Mouse (Mus musculus): ENCODE data around the gene Ddit4. TPM values are rescaled to one million over a fixed set of nuclear protein-coding genes. Genes with fewer than 3 reads are reported as not detected.

The Ddit4 gene
- polyA plus RNA-seq, 1 experiment from 2014 or later: 42.0 TPM

DNA sequence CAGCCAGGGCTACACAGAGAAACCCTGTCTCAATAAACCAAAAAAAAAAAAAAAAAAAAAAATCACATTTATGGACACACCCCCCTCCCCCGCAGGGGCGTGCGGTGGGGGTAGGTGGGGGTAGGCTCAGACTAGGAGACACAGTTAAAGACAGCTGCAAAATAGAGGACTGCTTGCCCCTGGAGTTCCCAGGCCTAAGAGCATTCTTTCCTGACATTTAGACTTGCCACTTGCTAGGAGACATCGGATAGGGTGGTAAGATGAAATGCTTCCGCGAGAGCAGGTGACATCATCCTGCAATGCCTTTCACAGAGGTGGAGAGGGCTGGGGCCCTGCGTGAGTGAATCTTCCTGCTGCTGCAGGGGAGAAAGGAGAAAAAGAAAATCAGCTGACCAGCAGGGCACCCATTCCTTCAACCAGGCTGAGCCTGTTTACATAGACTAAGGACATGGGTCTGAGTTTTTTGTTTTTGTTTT lies 2.0 kb upstream of the Ddit4 start:
- Histone ChIP-seq H3K4me1 (peaks cover 60% of the 10 kb centered on the region), H3K27me3 (replicated peaks; ENCODE audit: low read depth, poor library complexity, severe bottlenecking) (peaks cover 24% of the 10 kb centered on the region), H3K36me3 (replicated peaks) (peaks cover 14% of the 10 kb centered on the region), H3K27ac (replicated peaks) (peak overlapping the region; percentile 21), H3K9me3 (no peaks in the 10 kb centered on the region), H3K4me3 (no peak overlapping the region)
- no peak for DNase-seq (ENCODE audit: low spot score)
- WGBS: 36% methylated on average over 7 of the region's 7 CpGs

DNA sequence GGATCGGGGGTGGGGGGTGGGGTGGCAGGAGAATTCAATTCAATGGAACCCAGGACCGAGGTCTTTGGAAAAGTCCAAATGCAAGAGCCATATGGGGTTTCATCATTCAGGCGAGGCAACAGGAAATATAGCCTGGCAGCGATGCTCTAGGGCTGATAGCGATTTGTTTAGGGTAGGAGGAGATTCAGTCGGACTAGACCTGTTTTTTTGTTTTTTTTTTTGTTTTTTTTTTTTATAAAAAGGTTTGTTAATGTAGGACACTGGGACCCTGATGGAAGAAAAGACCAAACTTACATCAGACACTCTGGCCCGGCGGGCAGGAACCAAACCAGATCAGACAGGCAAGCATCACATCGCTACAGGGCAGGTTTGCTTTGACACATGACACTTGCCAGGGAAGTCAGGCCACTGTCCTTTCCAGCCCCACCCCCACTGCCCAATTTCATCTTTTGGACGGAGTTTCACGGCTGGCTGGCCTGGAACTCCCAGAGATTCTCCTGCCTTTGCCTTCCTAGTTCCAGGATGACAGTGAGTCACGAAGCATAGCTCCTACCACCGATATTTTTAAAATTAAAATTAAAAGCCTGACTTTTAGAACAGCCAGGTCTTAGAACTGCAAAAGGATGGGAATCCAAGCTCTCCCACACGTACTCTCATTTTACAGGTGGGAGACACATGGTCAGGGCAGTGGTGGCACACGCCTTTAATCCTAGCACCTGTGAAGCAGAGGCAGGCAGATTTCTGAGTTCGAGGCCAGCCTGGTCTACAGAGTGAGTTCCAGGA lies 1.3 kb upstream of the Ddit4 start:
- WGBS: 15% methylated on average over 16 of the region's 16 CpGs
- peak; percentile 68 for DNase-seq (ENCODE audit: low spot score)
- Histone ChIP-seq H3K27me3 (replicated peaks; ENCODE audit: low read depth, poor library complexity, severe bottlenecking) (peaks cover 18% of the 10 kb centered on the region), H3K9me3 (no peaks in the 10 kb centered on the region), H3K36me3 (replicated peaks) (peaks cover 14% of the 10 kb centered on the region), H3K4me1 (peaks cover 60% of the 10 kb centered on the region), H3K4me3 (peak overlapping the region; percentile 88), H3K27ac (replicated peaks) (peak overlapping the region; percentile 97)

DNA sequence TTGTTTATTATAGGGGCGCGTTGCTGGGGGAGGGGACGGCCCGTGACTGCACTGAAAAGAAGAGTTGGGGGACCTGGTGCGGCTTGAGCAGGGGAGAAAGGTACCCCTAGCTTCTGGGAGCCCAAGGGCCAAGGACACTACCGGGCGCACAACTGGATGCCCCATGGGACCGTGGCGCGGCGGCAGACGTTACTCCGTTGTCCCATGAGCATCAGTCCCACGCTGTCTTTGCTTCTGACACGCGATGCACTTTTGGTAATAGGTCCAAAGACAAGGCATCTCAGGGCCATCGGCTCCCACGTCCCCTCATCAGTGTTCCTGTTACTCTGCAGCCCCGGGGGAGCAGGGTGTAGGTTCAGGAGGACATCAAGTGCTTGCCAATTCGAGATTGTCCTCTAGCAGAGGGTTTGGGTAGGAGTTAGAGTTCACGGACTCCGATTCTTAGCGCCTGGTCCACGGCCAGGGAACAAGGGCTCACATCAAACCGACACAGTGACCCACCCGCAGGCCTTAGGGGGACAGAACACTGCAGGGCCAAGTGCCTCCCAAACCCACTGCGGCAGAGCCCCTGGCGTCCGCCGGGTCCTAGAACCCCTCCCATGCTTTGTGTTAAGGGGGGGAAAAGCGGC lies 632 bp upstream of the Ddit4 start:
- Histone ChIP-seq H3K27ac (replicated peaks) (peak overlapping the region; percentile 97), H3K4me3 (peak overlapping the region; percentile 88), H3K27me3 (replicated peaks; ENCODE audit: low read depth, poor library complexity, severe bottlenecking) (peaks cover 11% of the 10 kb centered on the region), H3K4me1 (peaks cover 60% of the 10 kb centered on the region), H3K9me3 (no peaks in the 10 kb centered on the region), H3K36me3 (replicated peaks) (peaks cover 14% of the 10 kb centered on the region)
- WGBS: under 1% methylated on average over 31 of the region's 31 CpGs
- peak; percentile 85 for DNase-seq (ENCODE audit: low spot score)

DNA sequence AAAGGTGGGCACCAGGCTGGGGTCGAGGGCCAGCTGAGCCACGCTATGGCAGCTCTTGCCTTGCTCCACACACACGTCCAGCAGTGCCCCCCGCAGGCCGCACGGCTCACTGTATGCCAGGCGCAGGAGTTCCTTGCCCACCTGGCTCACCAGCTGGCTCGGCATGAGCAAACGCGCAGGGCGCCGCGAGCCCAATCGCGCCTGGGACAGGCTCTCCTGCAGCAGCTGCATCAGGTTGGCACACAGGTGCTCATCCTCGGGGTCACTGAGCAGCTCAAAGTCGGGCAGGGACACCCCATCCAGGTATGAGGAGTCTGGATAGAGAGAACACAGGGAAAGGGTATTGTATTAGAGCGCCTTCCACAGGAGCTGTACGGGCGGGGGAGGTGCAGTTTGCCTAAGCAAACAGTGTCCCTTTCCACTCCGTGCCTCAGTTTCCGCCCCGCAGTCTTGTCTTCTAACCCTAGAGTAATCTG lies 880 bp downstream of the Ddit4 start:
- no peaks in the 10 kb centered on the region for H3K9me3 ChIP-seq
- H3K4me3 ChIP-seq: peak overlapping the region; percentile 88
- peak overlapping the region; percentile 97 for H3K27ac ChIP-seq (replicated peaks)
- H3K36me3 ChIP-seq (replicated peaks): peaks cover 14% of the 10 kb centered on the region
- WGBS: under 1% methylated on average over 23 of the region's 23 CpGs
- no peaks in the 10 kb centered on the region for H3K27me3 ChIP-seq (replicated peaks; ENCODE audit: low read depth, poor library complexity, severe bottlenecking)
- peak; percentile 84 for DNase-seq (ENCODE audit: low spot score)
- peaks cover 56% of the 10 kb centered on the region for H3K4me1 ChIP-seq

DNA sequence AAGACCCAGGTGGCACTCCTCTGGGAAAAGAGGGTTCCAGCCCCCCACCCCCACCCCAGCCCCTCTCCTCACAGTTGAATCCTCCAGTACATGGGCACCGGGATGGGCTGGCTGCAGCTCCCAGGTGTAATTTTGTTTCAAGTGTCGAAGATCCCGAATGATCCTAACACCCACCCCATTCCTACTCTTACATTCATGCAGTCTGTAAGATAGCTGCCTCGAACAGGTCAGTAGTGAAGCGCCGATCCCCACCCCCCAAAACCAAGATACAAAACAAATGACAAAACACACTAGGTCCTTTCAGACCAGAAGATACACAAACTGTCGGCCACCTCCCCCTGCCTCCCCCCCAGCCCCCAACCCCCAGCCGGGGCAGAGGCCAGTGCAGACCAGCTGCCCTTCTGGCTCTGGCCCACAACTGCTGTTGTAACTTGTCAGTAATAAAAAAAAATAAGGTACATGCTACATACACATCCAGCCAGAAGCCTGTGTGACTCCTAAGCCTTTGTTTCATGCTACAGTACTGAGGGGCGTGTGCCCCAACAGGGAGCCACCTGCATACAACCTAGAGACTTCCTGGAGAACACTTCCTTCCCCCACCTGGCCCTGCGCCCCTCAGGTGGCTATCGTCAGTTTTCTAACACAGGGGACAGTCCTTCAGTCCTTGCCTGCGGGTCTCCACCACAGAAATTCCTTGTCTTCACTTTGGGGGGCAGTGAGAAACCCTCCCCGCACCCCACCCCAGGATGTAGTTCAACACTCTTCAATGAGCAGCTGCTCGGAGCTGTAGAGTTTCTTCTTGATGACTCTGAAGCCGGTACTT lies 1.6 kb downstream of the Ddit4 start:
- Histone ChIP-seq H3K4me3 (peak overlapping the region; percentile 88), H3K36me3 (replicated peaks) (peaks cover 14% of the 10 kb centered on the region), H3K27me3 (replicated peaks; ENCODE audit: low read depth, poor library complexity, severe bottlenecking) (no peaks in the 10 kb centered on the region), H3K9me3 (no peaks in the 10 kb centered on the region), H3K4me1 (peaks cover 56% of the 10 kb centered on the region), H3K27ac (replicated peaks) (peak overlapping the region; percentile 97)
- no peak for DNase-seq (ENCODE audit: low spot score)
- WGBS: 41% methylated on average over 15 of the region's 15 CpGs

DNA sequence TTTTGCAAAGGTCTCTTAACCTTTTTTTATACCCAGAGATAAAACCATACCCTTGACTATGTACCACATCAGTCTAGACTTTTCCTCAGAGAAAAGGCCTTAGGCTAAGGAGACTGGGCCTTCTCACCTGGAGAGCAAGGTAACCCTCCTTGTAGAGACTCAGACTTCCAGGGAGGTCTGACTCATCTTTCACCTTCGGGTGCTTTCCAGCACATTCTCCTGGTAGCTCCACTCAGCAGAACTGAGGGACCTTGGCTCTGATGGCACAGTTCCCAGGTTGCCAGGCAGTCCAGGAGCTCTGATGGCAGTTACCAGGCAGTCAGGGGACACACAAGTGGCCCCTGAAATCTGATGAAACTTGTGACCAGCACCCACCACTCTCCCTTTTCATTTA lies 2.4 kb downstream of the Ddit4 start:
- Histone ChIP-seq H3K36me3 (replicated peaks) (peaks cover 14% of the 10 kb centered on the region), H3K4me1 (peaks cover 56% of the 10 kb centered on the region), H3K4me3 (peak overlapping the region; percentile 88), H3K27ac (replicated peaks) (peak overlapping the region; percentile 58), H3K9me3 (no peaks in the 10 kb centered on the region), H3K27me3 (replicated peaks; ENCODE audit: low read depth, poor library complexity, severe bottlenecking) (no peaks in the 10 kb centered on the region)
- 84% methylated on average over 1 of the region's 1 CpGs for WGBS
- no peak for DNase-seq (ENCODE audit: low spot score)

DNA sequence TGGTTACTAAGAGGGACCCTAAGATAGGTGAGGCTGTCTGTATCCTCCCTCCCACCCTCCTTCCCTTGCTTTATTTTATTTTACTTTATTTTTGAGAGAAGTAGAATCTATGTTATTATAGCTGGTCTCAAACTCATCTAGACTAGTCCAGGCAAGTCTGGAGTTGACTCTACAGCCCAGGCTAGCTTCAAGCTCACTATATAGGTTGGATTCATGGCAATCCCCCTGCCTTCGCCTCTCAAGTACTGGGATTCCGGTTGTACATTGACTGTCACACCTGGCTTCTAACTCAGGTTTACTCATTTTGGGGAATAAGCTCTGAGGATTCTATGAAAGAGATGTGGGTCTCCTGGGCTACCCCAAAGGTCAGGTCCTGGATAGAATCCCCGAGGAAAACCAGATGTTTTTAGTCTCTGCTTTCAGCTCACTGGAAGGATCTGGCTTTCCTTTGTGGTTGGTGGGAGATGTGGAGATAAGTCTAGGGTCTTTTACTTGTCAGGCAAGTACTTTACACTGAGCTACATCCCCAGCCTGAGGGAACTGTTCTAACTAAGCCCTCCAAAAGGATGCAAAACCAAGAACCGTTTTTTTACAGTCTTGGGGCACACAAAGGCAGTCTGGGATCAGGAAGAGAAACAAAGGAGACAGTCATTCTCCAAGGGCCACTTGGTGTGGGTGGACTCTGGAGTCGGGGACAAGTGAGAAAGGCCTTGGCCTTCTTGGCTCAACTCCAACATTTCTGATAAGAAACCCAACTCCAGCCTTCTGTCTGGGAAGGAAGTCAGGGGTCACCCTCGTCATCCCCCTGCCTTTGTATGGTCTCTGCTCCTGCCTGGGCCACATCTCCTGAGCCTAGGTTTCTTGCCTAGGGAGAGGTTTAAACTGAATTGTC lies 3.0 kb downstream of the Ddit4 start:
- DNase-seq (ENCODE audit: low spot score): no peak
- peak overlapping the region; percentile 88; the same call in 1 of the 2 replicates for H3K4me3 ChIP-seq

DNA sequence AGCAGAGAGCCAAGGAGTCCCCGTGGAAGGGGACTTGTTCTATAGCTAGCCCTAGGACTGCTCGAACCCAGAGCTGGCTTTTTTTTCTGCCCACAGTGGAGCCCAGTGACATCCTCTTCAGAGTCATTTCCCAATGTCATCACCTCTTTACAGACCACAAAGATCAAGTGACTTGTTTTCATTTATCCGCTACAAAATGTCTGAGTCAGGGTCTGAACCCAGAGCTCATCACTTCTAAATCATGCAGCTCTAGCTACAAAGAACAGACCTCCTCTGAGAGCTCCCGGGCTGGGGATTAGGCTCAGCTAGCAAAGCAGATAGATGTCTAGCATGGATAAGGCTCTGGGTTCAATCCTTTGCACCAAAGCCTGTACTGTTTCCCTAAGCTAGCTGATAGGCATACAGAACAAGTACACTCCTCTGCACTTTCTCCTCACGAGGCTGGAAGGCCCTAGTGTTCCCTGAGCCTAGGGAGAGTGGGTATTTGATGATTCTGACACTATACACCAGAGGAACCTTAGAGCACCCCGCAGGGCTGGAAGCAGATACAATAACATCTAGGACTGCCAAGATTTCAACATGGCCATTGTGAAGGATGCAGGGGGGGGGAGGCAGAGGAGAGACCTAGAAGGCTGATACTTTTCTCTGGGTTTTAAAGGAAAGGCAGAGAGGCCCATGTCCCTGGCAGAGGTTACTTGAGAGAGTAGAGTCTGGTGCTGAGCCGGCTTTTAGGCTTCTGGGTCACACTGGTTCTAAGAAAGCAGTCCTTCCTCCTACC lies 4.1 kb downstream of the Ddit4 start:
- no peaks in the 10 kb centered on the region for H3K27me3 ChIP-seq (replicated peaks; ENCODE audit: low read depth, poor library complexity, severe bottlenecking)
- 71% methylated on average over 7 of the region's 7 CpGs for WGBS
- DNase-seq (ENCODE audit: low spot score): no peak
- no peaks in the 10 kb centered on the region for H3K9me3 ChIP-seq
- no peak overlapping the region for H3K4me3 ChIP-seq
- peaks cover 56% of the 10 kb centered on the region for H3K4me1 ChIP-seq
- H3K27ac ChIP-seq (replicated peaks): peak overlapping the region; percentile 58
- peaks cover 14% of the 10 kb centered on the region for H3K36me3 ChIP-seq (replicated peaks)

More for the DNA sequence above, 3.0 kb downstream of the Ddit4 start:
- Histone ChIP-seq H3K36me3 (replicated peaks) (peaks cover 14% of the 10 kb centered on the region), H3K27ac (replicated peaks) (peak overlapping the region; percentile 58), H3K9me3 (no peaks in the 10 kb centered on the region), H3K27me3 (replicated peaks; ENCODE audit: low read depth, poor library complexity, severe bottlenecking) (no peaks in the 10 kb centered on the region), H3K4me1 (peaks cover 56% of the 10 kb centered on the region)
- WGBS: 48% methylated on average over 6 of the region's 6 CpGs

DNA sequence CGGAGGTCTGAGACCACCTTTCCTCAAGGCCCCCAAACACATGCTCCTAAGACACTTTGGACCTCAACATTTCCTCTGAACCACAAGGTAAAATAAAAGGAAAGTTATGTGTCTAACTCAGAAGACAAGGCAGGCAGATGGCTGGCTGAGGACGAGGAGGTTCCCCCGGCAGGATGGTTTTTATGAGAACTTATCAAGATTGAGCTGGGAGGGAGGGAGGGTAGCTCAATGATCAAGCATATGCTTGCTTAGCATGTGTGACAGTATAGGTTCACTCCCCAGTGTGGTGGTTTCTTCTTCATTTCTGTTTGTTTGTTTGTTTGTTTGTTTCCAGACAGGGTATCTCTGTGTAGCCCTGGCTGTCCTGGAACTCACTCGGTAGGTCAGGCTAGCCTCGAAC lies 5.3 kb downstream of the Ddit4 start:
- Histone ChIP-seq H3K9me3 (no peaks in the 10 kb centered on the region), H3K27ac (replicated peaks) (no peak overlapping the region), H3K4me1 (peaks cover 56% of the 10 kb centered on the region), H3K36me3 (replicated peaks) (peaks cover 14% of the 10 kb centered on the region), H3K27me3 (replicated peaks; ENCODE audit: low read depth, poor library complexity, severe bottlenecking) (0 out of 2 replicates have a peak, but pooled peaks cover 8% of the 10 kb centered on the region), H3K4me3 (no peak overlapping the region)
- 91% methylated on average over 5 of the region's 5 CpGs for WGBS
- DNase-seq (ENCODE audit: low spot score): no peak

DNA sequence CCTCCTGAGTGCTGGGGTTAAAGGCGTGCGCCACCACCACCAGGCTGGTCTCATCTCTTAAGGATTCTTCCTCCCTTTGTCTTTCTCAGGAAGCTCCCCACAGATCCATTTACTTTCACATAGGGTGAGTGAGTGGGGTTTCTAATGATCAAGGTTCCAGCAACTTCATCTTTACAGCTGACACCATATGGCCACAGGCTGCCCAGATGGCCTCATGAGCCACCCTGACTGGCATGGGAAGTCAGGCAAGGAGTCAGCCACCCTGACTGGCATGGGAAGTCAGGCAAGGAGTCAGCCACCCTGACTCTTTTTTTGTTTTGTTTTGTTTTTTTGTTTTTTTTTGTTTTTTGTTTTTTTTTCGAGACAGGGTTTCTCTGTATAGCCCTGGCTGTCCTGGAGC lies 6.2 kb downstream of the Ddit4 start:
- Histone ChIP-seq H3K9me3 (no peaks in the 10 kb centered on the region), H3K27me3 (replicated peaks; ENCODE audit: low read depth, poor library complexity, severe bottlenecking) (0 out of 2 replicates have a peak, but pooled peaks cover 8% of the 10 kb centered on the region), H3K27ac (replicated peaks) (no peak overlapping the region), H3K4me1 (peaks cover 49% of the 10 kb centered on the region), H3K4me3 (no peak overlapping the region), H3K36me3 (replicated peaks) (peaks cover 14% of the 10 kb centered on the region)
- DNase-seq (ENCODE audit: low spot score): no peak
- WGBS: 88% methylated on average over 3 of the region's 3 CpGs

DNA sequence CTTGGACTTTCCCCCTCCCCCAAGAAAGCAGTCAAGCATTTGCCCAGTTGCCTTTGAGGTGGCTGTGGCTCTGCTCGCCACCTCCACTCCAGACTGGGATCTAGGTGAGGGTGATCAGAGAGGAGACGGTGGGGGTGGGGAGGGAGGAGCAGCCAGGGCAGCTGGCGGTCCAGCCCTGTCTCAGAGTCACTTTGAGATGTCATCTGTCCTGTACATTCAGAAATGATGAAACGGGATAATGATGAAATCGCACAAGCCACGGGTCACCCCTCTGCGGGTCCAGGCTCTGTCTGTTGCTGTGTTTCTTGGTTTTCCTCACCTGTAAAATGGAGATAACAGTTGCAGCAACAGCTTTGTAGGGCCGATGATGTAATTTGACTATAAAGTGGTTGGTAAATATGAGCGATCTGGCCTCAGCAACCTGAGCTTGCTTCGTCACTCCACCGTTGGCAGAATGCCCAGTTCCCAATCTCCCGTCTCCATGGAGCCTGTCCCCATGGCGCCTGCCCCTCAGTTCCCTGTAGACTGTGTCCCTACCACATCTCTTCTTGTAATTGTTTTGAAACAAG lies 8.1 kb downstream of the Ddit4 start:
- H3K36me3 ChIP-seq (replicated peaks): no peaks in the 10 kb centered on the region
- H3K4me3 ChIP-seq: peak overlapping the region; percentile 45
- peak overlapping the region; percentile 78 for H3K27ac ChIP-seq (replicated peaks)
- no peak for DNase-seq (ENCODE audit: low spot score)
- H3K9me3 ChIP-seq: no peaks in the 10 kb centered on the region
- H3K4me1 ChIP-seq: peaks cover 35% of the 10 kb centered on the region
- 0 out of 2 replicates have a peak, but pooled peaks cover 8% of the 10 kb centered on the region for H3K27me3 ChIP-seq (replicated peaks; ENCODE audit: low read depth, poor library complexity, severe bottlenecking)
- WGBS: 68% methylated on average over 13 of the region's 13 CpGs
